Mouse (Mus musculus) neutrophil, adult 5-6 weeks (primary cell): ENCODE results near the gene Cxcr4. TPM values are rescaled to one million over a fixed set of nuclear protein-coding genes. Genes with fewer than 3 reads are reported as not detected.

Source experiments
- ATAC-seq: fragments of 151-379, 151-347 bp; 2 replicates; pipeline ENCODE4 v1.8.0; 2017; ENCODE audit warnings: mild to moderate bottlenecking, moderate TSS enrichment; ENCODE audit not compliant: insufficient number of reproducible peaks, poor library complexity, low FRiP score, severe bottlenecking; ENCODE audit errors: extremely low read depth
- total RNA-seq: library from RNA; stranded (forward); fragments of 200-1000 nt; gene quantifications from 2 replicates; pipeline ENCODE4 v1.2.3, GENCODE M21; 2017

Cxcr4 gene
- total RNA-seq, 1 experiment from 2014 or later = 1,038 TPM

- ATAC-seq = peak; percentile 58
These were observed 8.7 kb downstream of the Cxcr4 start for GRCm38 (mm10) chr1:128583279-128583872.

DNA sequence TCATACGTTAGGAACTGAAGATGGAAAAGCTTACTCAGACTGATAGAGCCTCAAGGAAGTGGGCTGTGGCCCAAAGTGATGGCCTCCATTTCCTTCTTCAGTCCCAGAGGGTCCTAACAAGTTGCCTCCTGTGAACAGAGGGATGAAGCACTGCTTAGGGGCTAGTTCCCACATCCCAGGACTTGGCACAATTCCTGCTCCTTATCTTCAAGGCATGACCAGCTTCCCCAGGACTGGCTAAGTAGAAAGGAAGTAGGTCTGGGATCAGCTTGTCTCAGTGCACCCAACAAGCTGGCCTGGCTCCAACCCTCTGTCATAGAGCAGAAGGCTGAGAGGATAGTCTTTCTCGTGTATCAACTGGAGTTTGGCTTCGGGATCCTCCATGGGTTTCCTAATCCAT is 11.8 kb downstream of the Cxcr4 start:
- no peak for ATAC-seq

- ATAC-seq = no peak
These were observed 13.6 kb downstream of the Cxcr4 start for GRCm38 (mm10) chr1:128578454-128578853.

- ATAC-seq = no peak
These were observed 17.0 kb downstream of the Cxcr4 start for GRCm38 (mm10) chr1:128575096-128575495.

DNA sequence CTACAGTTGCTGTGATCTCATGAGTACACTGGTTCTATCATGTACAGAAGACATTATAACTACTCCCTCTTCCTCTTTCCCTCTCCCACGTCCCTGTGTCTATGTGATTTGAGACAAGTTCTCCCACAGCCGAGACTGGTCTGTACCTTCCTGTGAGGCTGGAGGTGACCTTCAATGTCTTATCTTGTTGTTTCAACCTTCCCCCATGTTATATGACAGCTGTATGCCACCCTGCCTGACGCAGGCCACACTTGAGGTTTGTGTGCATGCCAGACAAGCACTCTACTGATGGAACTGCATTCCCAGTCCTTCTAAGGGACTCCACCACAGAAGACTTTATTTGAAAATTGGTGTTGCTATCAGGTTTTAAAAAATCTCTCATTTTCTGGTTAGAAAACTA is 21.1 kb downstream of the Cxcr4 start:
- ATAC-seq = no peak

DNA sequence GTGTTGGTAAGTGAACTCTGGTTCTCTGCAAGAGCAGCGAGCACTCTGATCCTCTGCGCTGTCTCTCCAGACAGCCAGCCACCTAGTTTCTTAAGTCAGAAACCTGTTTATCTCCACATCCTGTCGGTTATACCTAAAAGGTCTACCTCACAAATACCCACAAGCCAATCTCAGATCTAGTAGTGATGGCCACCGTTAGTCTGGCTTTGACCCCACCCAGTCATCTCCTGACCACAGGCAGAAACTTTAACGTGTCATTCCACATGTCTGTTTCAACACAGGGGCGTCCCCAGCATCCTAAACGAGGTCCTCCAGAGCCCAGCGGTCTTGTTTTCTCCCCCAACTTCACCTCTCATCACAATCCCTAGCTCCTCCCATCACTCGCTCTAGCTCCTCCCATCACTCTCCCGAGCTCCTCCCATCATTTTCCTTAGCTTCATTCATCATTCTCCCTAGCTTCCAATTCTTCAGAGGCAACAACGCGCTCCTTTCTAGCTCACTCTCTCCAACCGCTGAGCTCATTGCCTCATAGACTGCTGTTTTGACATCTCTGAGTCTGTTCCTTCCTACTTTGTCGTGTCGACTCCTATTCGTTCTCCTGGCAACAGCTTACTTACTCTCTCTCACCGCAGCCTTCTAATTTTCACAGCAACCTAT is 22.0 kb downstream of the Cxcr4 start:
- peak; percentile 69 for ATAC-seq

DNA sequence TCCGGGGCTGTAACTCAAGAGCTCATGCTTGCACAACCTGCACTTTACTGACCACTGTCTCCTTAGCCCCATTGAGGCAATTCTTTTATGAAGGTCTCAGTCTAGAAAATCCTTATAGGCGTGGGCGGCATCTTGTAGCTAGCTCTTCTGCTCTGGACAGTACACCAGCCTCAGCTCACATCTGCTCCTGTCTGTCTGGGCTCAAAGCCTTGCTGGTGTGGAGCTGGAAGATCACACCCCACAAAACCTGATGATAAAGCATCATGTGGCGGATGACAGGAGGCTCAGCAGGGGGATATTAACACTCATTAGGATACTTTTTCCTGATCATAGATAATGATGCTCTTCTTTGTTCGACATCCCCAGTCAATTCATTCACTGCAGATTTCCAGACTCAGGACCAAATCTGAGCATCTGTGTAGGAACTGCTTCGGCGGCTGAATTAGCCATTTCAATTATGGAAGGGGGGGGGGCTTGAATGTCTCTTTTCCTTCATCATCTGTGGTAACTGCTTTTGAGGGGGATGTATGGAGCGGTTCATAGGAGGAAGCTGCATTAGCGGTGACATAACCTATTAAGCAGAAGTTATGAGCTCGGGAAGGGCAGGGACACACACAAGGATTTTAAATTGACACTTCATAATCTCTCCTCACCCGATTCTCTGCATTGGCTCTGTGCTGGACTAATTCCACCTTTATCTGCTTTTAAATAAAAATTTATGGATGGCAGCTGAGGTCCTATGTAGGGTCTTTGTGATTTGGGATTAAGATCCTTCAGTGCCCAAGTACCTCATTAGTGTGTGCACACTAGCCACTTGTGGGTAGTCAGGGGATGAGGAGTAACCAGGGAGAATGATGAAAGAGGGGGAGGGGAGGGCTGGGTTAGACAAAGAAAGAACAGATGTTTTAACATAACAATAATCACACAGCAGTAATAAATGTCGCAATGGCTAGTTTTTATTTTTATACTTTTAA is 24.6 kb downstream of the Cxcr4 start:
- no peak for ATAC-seq

- ATAC-seq = no peak
These were observed 28.2 kb downstream of the Cxcr4 start for GRCm38 (mm10) chr1:128563905-128564304.

DNA sequence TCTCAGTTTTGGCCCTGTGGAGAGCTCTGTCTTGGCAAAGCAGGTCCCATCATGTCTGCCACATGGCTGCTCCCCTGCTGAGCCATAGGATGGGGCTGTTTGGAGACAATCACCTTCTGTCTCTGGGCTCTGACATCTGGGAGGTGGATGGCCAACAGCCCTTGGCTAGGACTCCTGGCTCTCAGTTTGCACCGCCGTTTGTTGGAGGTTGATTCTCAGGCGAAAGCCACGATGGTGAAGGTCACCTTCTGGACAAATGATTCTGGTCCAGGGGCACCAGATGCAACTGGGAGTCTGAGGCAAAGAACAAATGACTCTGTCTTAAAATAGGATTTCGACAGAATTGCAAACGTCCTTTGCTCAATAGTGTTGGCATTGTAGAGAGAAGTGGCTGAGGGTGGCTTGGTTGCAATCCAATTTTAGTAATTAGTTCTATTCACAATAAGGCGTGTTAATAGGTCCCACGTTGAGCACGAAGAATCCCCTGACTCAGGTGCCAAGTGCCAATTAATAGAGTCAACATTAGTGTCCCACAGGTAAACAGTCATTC is 30.7 kb downstream of the Cxcr4 start:
- ATAC-seq = no peak; the same call in 1 of the 2 replicates

DNA sequence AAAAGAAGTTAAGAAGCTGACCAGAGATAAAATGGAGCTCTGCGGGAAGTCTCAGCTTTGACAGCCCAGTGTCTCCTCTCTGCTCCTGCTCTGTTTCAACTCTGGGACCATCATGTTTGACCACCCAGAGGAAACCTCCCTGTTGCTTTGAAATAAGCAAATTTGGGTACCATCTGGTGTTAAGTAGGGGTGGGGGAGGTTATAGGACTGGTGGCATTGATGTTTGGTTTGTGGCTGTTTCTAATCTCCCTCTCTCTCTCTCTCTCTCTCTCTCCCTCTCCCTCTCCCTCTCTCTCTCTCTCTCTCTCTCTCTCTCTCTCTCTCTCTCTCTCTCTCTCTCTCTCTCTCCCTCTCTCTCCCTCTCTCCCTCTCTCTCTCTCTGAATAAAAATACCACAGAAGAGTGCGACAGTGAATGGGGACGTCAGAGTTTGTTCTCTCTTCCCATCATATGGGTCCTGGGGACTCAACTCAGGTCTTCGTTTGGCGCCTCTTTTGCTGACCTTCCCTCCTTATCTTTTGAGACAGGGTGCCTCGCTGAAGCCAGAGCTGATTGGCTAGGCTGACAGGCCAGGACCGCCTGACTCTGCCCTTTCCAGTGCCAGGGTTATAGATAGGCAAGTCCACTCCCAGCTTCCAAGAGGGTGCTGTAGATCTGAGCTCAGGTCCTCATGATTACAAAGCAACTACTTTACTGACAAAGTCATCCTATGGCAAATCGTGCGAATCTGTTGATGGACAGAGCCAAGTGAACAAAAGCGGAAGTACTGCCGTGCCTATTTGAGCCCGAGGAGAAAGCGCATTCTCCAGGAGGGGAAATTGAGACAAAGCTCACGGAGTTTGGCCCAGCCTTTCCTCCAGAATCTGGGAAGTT is 31.4 kb downstream of the Cxcr4 start:
- peak; percentile 65; the same call in 1 of the 2 replicates for ATAC-seq

- ATAC-seq = no peak
These were observed 34.1 kb downstream of the Cxcr4 start for GRCm38 (mm10) chr1:128557953-128558352.

DNA sequence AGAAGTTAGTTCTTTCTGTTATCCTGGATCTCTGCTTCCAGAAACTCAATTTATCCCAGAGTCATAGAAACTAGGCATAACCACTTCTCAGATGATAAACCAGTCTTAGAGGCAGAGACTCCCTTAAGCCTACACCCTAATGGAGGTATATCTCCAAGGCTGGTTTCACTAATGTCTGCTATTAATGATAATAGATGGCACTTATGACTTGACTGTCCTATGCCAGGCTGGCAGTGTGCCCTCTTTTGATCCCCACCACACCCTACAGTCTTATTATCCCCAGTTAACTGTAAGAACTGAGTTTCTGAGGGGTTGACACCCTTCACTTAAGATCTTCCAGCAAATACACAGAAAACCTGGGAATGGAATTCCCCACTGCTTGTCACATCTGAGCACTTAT is 39.5 kb downstream of the Cxcr4 start:
- no peak for ATAC-seq

GRCm38 (mm10) chr1:128551743-128552397 is 40.2 kb downstream of the Cxcr4 start:
- no peak for ATAC-seq

DNA sequence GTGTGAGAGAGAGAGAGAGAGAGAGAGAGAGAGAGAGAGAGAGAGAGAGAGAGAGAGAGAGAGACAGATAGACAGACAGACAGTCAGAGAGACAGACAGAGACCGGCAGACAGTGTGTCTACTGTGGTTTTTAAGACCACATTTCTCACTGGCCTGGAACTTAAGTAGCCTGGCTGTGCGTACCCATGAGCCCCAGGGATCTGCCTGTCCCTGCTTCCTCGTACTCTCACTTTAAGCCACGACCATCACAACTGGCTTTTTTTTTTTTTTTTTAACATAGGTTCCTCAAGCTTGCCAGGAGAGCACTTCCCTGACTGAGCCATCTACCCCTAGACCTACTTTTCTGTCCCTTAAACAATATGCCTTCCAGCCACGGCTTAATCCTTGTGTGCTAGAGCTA is 42.7 kb downstream of the Cxcr4 start:
- ATAC-seq = no peak

DNA sequence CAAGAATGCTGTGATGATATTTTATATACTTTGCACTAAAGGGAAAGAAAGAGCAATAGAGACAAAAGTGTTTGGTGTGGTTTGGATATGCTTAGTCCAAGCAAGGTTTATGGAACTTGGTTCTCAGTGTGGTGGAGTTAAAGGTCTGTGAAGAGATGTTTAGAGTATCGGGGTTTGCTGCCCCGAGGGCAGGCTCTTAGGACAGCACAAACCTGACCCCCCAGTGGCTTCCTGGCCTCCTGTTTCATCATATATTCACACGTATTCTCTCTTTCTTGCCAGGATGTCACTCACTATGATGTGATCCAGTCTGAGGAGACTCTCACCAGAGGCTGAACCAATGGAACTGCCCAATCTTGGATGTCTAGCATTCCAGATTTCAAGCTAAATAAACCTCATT is 43.1 kb downstream of the Cxcr4 start:
- ATAC-seq = no peak

GRCm38 (mm10) chr1:128548220-128548998 is 43.7 kb downstream of the Cxcr4 start:
- peak; percentile 51 for ATAC-seq

DNA sequence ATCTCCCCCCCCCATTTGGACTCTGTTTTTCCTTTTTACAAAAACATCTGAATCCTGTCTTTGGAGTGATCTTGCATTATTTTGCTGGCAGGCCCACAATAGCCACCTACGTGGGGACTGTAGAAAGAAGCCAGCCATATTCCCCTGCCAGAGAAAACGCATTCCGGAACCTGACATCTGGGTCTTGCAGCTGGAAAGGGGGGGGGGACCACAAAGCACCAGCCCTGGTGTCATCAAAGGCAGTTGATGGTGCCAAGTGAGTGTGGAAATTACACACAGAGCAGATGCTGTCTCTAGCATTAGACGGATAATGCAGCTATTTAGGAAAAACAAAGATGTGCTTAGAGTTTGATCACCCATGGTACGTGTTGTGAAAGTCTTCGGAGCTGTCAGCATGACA is 46.4 kb downstream of the Cxcr4 start:
- no peak for ATAC-seq
